Mouse (Mus musculus) liver, embryonic 14.5 days (tissue): ENCODE data around the gene Plxnb2.

Source experiments
- CTCF ChIP-seq: IDR thresholded peaks from 2 replicates; pipeline ENCODE4 v1.5.1; 2016; ENCODE audit warnings: antibody characterized with exemption, low read depth, control low read depth
- EP300 ChIP-seq: IDR thresholded peaks from 2 replicates; pipeline ENCODE4 v1.6.1; 2016; ENCODE audit warnings: antibody characterized with exemption, low read depth

GRCm38 (mm10) chr15:89195261-89195681 is 14.7 kb upstream of the Plxnb2 start:
- TF ChIP-seq CTCF (no peak), EP300 (no peak)
